Mouse (Mus musculus) brain, embryonic 18.5 days (tissue): ENCODE measurements around the gene Ctxn1.
"Not testable (repeated sequence)": the region's sequence is repeated elsewhere in the genome, so short reads cannot be mapped to it uniquely, and the experiment has no call there.

Experiments used
- DNase-seq: peaks from one replicate; pipeline ENCODE4 v3.0.0-alpha.2; 2012; ENCODE audit warnings: low read depth, low spot score

The Ctxn1 gene

DNA sequence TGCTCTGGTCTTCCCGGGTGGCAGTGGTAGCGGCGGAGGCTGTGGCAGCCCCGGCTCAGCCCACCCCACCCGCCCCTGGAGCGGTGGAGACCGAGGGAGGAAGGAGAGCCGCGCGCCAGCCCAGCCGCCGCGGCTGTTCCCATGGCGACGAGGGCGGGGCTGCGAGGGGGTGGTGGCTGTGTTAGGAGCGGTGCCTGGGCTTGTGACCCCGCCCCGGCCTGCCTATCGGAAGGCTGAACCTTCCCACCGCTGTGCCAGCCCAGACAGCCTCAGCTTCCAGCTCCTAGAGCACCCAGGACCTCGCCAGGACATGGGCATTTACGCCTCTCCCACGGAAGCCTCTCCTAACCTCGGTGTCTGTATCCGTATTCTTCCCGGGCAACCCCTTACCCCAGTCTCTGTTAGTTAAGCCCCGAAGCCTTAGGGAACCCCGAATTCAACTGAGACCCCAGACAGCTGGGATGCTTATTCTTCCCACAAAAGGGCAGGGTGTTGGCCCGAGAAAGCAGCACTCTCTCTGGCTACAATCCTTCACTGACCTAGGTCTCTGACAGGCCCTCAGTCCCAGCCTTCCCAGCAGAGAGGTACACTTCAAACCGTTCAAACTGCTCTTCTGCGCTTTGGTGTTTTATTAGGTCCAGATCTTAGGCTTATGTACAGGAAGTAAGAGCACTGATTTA is at the start of gene Ctxn1:
Gene Ctxn1, minus strand, starts transcription at position 150 of the 680 bp plus-strand sequence.
- DNase-seq = peak; percentile 82

DNA sequence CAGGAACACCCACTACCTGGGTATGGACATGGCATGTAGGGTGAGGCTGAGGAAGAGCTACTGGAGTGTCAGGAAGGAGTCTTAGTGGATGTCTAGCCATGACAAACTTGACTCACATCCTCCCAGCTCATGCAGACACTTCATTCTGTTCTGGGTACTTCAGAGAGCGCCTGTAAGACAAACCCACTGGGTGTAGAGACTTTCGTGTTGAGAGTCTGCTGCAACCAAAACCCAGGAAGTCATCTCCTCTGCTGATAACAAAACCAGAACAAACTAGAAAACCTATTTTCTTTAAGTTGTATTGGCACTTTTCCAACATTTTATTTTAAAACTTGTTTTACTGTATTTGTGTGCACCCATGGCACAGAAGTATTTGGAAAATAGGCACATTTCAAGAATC is 46.8 kb upstream of the Ctxn1 start:
- no peak for DNase-seq

DNA sequence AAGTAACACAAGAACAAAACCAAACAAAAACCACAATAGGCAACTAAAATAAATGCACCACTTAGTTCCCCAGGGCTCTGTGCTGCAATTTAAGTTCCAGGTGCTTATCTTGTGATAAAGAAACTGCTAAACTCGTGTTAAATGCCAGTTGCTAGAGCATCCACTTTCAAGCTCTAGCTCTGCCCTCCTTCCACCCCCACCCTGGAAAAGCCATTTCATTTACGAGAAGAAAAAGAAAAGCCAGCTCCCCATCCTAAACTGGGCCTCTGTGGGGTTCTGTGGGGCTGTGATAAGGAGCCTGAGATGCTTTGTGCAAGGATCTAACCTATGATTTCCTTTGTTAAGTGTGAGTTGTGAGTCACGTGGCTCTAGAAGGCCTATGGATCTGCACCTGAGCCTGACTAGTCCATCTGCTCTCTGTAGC is 45.1 kb upstream of the Ctxn1 start:
- DNase-seq = no peak

DNA sequence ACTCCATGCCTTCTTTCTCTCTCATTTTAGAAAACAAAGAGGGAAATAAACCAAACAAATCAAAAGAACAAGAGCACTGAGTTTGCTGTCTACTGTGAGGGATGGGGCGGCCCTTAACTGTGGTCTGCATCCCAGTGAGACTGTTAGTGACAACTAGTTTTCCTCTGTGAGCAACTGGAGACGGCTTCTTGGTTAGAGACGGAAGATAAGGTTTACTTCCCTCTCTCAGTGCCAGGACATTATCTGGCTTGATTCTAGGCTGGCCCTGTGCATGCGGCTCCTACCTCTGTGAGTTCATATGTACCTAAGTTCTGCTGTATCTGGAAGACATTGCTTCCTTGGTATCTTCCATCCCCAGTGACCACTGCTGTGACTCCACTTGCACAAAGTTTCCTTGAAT is 38.7 kb upstream of the Ctxn1 start:
- no peak for DNase-seq

DNA sequence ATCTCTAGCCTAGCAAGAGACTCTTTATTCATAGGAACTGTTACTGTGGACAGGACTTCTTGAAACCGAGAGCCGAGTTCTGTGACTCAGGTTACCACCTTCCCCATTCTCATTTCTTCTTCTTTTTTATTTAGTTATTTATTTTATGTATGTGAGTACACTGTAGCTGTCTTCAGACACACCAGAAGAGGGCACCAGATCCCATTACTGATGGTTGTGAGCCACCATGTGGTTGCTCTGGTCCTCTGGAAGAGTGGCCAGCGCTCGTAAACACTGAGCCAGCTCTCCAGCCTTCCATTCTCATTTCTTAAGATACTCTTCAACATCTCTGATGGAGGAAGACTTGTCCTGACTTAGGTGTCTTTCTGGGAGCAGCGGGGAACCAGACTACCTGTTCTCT is 33.7 kb upstream of the Ctxn1 start:
- no peak for DNase-seq

DNA sequence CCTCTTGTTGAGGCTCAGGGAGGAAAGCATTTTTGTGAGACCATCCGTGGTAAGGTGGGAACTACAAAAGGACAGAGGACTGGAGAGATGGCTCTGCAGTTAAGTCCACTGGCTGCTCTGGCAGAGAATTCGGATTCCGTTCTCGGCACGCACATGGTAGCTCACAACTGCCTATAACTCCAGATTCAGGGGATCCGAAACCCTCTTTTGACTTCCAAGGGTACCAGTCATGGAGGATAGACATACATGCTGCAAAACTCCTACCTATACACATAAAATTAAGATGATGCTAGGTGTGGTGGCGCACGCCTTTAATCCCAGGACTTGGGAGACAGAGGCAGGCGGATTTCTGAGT is 17.0 kb upstream of the Ctxn1 start:
- no peak for DNase-seq

DNA sequence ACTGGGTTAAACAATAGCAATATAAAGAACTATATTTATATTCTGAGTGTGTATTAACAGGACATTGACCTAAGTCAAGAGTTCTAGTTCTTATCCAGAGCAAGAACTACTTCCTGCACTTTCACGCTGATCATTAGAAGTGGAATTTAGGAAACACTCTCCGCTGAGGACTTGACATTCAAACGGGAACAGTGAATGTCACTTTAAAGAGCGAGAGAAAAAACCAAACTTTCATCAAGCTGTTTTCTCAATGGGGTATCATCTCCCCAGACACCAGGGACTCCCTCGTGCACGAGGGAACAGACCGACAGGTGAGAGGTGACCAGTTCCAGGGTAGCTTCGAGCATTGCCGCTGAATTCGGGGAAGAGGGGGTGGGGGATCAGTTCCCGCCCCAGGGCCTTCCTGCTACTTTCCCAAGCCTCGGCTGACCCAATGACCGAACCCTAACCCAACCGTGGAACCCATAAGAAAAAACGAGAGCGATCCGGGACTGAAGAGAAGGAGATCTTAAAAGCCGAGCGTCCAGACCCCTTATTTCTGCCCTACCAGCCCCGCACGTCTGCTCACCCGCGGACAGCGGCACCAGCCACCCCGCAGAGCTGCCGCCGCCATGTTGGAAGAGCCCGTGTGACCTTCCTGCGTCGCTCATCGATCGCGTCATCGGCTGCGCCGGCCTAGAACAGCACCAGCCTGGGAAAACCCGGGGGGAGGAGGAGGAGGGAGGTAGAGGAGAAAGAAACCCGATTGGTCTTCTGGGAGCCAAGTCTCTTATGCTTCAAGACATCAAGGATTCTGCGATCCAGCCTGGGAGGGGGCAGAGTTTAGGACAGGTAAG is 16.4 kb upstream of the Ctxn1 start, which contains the start of gene Timm44:
Gene Timm44, minus strand, starts transcription at position 639 of the 836 bp plus-strand sequence.
- DNase-seq = peak; percentile 95

DNA sequence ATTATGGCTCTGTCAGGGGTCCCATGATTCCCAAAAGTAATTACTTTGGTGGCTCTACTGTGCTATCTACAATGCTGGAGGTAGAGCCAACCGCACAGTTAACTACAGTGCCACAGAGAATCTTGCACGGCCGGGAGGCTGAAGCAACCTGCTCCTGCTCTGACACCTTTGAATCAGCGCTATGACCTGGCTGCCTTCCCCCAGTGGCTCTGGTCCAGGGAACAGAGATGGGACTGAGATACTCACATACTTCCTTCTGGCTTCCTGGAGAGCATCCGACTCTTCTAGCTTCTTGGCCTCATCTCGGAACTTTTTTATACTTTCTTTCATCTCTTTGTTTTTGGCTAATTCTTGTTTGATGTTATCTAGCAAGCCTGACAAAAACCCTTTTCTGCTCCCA is 10.5 kb upstream of the Ctxn1 start:
- no peak for DNase-seq

DNA sequence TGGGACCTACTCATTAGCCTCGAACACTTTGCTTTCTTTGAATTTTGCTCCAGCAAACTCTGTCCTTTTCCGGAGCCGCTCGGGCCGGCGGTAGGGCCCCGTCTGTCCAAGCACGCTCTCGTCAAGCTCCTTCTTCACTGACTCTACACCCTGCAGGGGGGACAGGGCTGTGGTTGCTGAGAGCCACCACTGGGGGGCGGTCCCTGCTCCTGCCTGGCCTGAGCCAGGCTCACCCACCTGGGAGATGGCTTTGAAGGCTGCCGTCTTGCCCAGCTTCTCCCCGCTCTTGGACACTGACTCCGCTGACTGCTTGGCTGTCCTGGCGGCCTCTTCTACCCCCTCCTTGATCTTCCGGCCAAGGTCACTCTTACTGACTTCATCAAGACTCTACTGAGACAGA is 8.6 kb upstream of the Ctxn1 start:
- DNase-seq = no peak

DNA sequence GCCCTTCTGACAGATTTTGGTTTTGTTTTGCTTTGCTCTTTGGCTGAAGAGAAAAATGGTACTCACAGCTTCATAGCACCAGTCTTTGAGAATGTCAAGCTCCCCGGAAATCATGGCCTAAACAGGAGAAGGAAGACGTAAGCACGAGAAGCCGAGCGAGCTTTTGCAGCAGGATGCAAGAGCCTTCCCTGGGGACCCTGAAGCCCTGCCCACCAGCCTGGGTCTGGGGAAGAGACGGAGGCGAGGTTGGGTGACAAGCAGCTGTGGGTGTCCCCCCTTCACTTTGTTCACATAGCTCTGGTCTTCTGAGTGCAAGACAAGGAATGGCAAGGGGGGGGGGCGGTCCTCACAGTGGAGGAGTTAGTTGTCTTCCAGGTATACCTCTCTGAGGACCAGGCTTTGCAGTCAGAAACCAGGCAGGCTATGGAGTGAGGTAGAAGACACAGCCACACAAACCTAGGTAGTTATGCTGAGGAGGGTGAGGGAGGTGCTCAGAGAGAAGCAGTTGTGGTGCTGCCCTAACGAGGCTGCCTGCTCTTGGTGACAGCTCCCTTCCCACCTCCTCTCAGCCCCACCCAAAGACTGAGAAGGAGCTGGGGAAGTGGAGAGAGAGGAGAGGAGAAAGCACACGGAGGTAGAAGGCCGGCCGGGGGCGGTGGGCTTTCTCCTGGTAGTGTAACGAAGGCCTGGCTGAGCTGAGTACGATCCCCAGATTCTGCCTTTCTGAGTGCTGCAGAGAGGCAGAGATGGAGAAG is 6.3 kb upstream of the Ctxn1 start:
- no peak for DNase-seq

DNA sequence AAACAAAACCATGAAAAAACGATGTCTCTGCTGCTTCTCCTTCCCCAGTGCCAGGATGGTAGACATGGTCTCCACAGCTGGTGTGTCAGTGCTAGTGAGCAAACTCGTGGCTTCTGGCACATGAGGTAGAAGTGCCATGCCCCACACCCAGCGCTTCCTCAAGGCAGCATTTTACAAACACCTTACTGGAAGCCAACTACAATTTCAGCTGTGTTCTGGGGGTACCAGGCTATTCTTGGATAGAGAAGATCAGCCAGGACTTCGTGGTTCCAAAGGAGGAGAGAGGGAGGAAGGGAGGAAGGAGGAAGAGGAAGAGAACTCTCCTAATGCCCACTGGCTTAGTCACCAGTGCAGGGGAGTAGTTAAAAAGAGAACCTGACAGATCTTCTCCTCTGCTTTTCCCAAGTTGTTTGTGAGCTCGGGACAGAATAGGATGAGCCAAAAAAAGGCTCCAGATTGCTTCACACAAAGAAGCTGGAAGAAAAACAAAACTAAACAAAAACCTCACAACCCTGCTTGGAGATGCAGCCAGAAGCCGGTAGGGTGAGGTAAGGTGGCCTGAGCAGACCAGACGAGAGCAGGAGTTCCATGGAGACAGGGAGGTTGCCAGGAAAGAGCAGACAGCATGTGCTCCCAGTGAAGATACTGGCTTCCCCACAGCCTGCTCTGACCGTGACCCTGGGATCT is 4.2 kb upstream of the Ctxn1 start:
- no peak for DNase-seq

DNA sequence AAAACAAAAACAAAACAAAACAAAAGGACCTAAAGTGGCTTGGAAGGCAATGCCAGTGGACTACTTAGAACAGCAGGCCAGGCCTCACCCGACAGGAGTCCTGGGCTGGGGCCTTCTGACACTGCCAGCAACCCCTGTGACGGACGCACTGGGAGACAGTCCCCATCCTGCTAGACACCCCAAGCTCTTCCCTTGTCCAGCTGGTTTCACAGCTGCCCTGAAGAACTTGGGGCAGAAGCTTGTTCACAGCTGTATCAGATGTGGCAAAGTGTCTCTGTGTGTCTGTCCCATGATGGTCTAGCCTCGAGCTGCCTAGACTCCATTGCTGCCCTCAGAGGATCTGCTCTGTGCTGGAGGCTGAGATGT is 714 bp upstream of the Ctxn1 start:
- DNase-seq = no peak

DNA sequence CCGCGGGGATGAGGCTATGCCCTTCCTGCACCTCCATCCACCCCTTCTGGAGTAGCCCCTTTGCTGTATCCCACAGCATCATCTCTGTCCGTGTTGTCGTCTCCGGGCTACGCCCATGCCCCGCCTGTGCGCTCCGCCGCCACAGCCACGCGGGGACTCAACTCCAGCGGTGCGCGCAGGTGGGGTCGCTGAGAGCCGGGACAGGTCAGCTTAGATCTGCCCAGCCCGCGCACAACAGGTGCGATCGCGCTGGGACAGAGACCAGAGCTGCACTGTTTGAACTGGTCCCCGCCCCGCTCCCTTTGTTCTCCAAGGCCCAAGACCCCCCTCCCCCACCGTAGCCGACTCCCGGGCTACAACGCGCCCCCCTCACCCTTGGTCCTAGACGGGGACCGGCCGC is 396 bp downstream of the Ctxn1 start:
- DNase-seq = no peak

DNA sequence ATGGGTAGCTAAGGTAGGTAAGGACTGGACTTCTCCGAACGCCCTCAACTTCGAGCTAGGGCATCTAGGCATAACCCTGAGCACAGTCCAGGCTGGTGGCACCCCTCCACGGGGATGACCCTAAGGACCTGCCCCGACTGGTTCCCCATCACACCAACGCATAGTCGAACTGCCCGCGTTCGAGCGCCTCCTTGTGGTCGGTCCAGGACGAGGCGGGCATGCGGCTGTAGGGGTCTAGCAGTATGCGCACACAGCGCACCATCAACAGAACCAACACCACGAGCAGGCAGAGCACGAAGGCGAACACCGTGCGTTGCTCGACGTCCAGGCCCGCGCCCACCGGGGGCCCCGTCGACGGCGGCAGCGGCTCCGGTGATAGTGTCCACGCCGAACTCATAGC is 841 bp downstream of the Ctxn1 start:
- no peak for DNase-seq

DNA sequence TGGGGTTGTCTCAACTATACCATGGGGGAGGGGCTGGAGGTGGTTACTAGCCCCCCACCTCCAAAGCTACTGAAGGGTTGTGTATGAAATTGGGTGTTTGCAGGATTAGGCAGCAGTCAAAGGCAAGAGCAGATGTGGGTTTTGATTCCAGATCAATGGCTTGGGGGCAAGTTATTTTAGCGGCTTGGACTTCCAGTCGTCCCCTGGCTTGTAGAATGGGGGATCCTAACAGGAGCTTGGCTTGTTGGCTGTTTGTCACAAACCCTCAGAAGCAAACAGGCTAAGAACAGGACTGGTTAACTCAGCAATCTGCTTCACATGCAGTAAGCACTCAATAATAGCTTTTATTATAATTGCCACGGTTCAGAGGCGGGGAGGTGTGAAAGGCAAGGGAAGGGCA is 1.7 kb downstream of the Ctxn1 start:
- DNase-seq = no peak

DNA sequence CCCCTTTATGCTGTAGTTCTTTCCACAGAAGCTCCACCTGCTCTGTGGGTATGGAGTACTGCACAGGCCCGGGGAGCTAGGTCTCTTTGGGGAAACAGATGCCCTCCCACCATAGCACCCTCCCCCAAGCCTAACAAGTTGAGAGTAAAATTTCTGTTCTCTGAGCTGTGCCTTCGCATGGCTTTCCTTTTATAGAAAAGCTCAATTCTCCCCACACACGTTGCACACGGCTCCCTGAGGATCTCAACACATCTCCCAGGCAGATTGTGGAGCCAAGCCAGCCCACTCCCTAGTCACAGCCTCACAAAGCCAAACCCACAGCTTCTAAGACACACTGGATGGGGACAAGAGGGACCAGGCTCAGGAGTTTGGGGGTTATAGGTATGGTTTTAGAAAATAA is 2.2 kb downstream of the Ctxn1 start:
- no peak for DNase-seq

DNA sequence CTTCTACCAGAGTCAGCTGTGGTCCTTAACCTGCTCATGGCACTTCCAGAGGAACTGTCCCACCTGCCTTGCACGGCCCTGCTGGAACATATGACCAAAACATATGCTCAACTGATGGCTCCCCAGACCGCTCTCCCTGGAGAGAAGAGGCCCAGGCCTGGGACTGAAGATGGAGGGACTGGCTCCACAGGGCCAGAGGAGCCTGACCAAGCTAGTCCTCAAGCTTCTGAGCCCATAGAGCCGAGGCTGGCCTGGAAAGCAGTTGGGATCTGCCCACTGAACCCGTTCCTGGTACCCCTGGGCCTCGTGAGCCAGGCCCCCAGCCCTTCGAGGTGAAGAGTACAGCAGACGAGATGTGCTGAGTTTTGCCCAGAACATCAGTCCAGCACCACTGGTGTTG is 3.6 kb downstream of the Ctxn1 start:
- DNase-seq = not testable (repeated sequence)

DNA sequence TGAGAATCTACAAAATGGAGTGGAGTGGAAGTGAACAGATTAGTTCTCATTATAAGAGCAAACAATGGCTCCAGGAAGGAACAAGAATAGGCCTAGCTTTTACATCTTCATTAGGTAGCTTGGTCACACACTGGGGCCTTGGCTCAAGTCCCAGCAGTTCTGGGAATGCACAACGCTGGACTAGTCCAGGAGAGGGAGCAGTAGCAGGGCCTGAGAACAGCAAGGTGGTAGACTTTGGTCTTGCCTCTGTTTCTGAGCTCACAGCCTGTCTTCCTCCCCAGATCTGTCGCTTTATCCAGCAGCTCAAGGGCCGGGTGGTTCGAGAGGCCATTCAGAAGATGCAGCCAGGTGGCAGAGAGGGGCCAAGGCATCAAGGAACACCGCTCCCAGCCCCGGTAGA is 5.1 kb downstream of the Ctxn1 start:
- no peak for DNase-seq

DNA sequence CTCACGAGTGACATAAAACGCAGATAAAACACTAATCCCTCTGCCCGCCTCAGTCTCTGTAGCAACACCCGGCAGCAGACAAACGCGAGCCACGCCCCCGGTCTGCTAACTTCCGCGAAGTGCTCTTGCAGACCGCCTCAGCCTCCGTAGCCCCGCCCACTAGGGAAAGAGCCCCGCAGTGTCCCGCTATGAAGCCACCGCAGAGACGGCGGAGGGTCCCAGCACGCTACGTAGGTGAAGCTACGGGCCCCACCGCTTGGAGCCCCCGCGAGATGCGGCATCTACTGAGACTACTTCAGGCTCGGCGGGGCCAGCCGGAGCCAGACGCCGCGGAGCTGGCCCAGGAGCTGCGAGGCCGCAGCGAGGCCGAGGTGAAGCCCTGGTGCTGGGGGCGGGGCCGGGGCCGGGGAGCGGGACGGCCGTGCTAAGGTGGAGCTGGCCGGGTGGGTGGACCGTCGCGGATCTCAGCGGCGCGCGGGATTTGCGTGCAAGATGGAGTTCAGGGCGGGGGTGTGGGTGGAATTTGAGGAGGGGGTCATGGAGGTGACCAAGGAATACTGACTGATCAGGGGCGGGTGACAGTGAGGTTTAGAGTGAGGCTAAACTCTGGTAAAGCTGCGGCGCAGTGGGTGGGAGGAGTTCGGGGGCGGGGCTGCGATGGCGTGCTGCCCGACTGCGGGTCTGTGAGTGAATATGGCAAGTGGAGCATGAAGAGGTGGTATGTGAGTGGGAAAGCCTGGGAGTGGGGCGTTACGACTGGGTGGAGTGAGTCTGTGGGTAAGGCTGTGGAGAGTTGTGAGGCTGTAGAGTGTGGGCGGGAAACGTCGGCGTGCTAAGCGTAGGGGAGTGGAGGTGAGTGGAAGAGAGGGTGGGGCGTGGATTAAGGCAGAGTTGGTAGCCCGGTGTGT is 5.9 kb downstream of the Ctxn1 start, which contains the start of gene Snapc2:
Gene Snapc2, plus strand, starts transcription at position 147 of the 908 bp plus-strand sequence.
- peak; percentile 88 for DNase-seq

DNA sequence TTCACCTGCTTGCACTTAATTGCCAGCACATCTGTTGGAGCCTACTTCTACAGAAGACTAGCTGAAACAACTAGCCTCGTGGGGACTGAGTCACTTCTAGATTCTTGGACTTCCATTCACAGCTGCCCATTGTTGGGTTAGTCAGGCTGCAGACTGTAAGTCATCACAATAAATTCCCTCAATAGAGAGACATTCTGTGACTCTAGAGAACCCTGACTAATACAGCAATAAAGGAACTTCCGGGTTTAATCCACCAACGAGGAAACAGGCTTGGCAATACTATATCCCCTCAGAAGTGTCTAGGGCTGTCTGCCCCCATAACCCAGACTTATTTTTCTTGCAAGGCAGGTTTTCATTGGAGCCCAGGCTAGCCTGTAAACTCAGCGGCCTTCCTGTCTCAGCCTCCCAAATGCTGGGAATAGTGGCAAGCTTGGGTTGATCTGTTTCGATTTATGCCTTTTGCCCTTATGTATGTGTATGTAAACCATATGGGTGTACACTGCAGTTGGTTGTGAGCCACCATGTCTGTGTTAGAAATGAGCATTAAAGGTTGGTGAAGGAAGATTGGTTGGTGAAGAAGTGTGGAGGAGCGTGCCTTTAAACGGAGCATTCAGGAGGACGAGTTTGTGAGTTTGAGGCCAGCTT is 6.8 kb downstream of the Ctxn1 start:
- DNase-seq = no peak
